Mouse (Mus musculus): Measurements from ENCODE around the gene Tk1. TPM values are rescaled to one million over a fixed set of nuclear protein-coding genes. Genes with fewer than 3 reads are reported as not detected.
"Not testable (repeated sequence)": the region's sequence is repeated elsewhere in the genome, so short reads cannot be mapped to it uniquely, and the experiment has no call there.

Tk1 gene
- polyA plus RNA-seq, 1 experiment: 1.9 TPM

DNA sequence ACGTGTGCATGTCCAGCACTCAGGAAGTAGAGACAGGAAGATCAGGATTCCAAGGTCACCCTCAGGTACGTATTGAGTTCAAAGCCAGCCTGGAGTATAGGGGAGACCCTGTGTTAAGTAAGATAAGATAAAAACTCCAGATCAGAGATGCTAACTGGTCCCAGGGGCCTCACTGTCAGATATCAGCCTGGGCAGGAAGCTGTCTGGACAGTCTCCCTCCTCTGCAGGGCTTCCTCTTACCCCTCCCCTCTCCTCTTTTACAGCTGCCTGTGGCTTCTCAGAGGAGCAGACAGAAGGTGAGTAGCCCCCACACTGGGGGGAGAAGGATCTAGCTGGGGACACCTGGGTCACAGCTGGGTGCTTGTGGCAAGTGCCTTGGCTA is 27.7 kb downstream of the Tk1 start:
- TF ChIP-seq CTCF (IDR thresholded peaks at IDR 0.05; ENCODE audit: extremely low read depth, insufficient read depth, low read length) (no peak), POLR2A (IDR thresholded peaks at IDR 0.05; ENCODE audit: extremely low read depth, insufficient read depth, low read length) (no peak)
- H3K4me3 ChIP-seq (ENCODE audit: insufficient read depth, low read length): no peak overlapping the region
- H3K27ac ChIP-seq (ENCODE audit: insufficient read depth, low read length): no peak overlapping the region
- no peaks in the 10 kb centered on the region for H3K4me1 ChIP-seq (ENCODE audit: control insufficient read depth, insufficient read depth, low read length)

DNA sequence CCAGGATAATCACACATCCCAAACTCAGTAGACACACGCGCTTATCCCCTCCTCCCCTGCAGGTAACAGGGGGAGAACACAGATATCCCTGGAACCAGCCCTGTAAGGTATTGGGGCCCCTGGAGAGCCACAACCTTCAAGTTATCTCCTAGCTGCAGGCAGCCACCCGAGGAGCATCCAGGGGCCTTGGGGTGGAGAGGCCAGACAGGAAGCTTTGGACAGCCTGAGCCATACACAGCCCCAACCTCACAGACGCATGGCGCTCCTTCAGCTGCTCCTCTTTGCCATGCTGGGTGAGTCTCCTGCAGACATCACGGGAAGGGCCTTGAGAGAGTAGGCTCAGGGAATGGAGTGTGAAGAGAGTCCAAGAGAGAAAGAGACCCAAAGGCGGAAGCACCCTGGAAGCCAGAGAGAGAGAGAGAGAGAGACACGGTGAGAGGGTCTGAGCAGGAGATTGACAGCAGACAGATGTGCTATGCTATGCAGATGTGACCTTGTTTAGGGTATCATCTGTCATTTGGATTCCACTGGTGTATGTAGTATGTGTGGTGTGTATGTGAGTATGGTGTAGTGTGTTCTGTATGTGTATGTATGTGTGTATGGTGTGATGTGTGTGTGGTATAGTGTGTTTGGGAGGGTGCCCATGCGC is 28.3 kb downstream of the Tk1 start, which contains the start of gene 6030468B19Rik:
6030468B19Rik (plus strand) TSS at position 150 of the 649 bp plus-strand sequence.
- TF ChIP-seq POLR2A (IDR thresholded peaks at IDR 0.05; ENCODE audit: extremely low read depth, insufficient read depth, low read length) (no peak), CTCF (IDR thresholded peaks at IDR 0.05; ENCODE audit: extremely low read depth, insufficient read depth, low read length) (no peak)
- Histone ChIP-seq H3K27ac (ENCODE audit: insufficient read depth, low read length) (no peak within 1 kb of the TSS), H3K4me1 (ENCODE audit: control insufficient read depth, insufficient read depth, low read length) (no peaks in the 10 kb centered on the region), H3K4me3 (ENCODE audit: insufficient read depth, low read length) (no peak within 1 kb of the TSS)

DNA sequence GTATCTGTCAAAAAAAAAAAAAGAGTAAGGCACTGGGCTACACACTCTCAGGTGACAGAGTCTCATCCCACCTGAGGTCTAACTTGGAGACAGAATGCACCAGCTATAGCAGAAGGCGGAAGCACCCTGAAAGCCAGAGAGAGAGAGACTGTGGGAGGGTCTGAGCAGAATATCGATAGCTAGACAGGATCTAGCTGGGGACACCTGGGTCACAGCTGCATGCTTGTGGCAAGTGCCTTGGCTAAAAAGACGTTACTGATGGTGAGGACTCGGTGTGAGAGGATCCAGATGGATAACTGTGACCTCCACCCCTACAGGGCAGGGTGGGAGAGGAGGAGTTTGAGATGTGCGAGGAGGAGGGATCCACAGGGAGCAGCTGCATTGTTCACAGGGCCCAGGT is 28.9 kb downstream of the Tk1 start:
- Histone ChIP-seq H3K4me1 (ENCODE audit: control insufficient read depth, insufficient read depth, low read length) (no peaks in the 10 kb centered on the region), H3K4me3 (ENCODE audit: insufficient read depth, low read length) (no peak overlapping the region), H3K27ac (ENCODE audit: insufficient read depth, low read length) (no peak overlapping the region)
- TF ChIP-seq POLR2A (IDR thresholded peaks at IDR 0.05; ENCODE audit: extremely low read depth, insufficient read depth, low read length) (no peak), CTCF (IDR thresholded peaks at IDR 0.05; ENCODE audit: extremely low read depth, insufficient read depth, low read length) (no peak)

DNA sequence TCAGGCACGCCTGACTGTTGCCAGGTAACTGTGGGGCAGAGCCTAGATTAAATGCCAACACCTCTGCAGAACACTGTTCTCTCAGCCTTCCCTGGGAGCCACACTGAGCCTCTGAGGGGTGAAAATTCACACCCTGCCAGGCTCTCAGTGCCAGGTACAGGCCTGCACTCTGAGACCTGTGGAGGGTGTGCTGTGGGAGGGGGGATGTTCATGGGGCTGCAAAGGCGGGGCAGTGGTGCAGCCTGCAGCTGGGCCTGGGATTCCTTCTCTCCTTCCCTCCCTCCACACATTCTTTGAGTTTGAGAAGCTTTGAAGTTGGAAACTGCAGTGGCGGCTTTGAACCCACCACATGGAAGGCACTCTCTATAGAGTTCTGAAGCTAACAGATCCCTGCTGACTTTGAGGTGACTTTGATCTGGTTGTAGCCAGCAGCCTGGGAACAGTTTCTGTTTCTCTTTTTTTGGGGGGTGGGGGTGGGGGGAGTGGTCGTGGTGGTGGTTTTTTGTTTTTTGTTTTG is 31.8 kb downstream of the Tk1 start:
- no peak overlapping the region for H3K27ac ChIP-seq (ENCODE audit: insufficient read depth, low read length)
- H3K4me3 ChIP-seq (ENCODE audit: insufficient read depth, low read length): no peak overlapping the region
- H3K4me1 ChIP-seq (ENCODE audit: control insufficient read depth, insufficient read depth, low read length): no peaks in the 10 kb centered on the region
- TF ChIP-seq POLR2A (IDR thresholded peaks at IDR 0.05; ENCODE audit: extremely low read depth, insufficient read depth, low read length): no peak
- TF ChIP-seq CTCF (IDR thresholded peaks at IDR 0.05; ENCODE audit: extremely low read depth, insufficient read depth, low read length): no peak

DNA sequence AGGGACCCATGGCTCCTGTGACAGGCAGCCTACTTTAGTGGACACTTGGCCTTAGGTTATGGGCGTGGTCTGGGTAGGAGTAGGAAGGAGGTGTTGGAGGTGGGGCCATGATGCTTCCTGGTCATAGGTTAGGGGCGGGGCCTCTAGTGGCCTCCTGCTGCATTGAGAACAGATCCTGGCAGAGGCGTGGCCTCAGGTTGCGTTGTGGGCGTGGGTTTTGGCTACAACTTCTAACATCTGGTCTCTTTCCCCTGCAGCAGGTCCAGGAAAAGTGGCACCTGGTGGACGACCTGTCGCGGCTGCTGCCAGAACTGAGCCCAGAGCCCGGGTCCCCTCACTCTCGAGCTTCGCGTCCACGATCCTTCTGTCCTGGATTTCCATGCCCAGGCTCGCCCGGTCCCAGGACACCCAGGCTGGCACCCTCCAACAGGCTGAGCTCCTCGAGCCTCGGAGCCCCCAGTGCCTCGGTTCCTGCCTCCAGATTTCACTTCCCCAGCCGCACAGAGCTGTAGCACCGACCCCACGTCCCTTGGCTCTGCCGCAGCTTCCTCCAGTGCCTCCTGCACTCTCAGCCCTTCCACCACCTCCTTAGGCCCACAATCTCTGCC is 33.5 kb downstream of the Tk1 start:
- TF ChIP-seq CTCF (IDR thresholded peaks at IDR 0.05; ENCODE audit: extremely low read depth, insufficient read depth, low read length): no peak
- no peak for TF ChIP-seq POLR2A (IDR thresholded peaks at IDR 0.05; ENCODE audit: extremely low read depth, insufficient read depth, low read length)
- Histone ChIP-seq H3K4me3 (ENCODE audit: insufficient read depth, low read length) (no peak overlapping the region), H3K4me1 (ENCODE audit: control insufficient read depth, insufficient read depth, low read length) (no peaks in the 10 kb centered on the region)

DNA sequence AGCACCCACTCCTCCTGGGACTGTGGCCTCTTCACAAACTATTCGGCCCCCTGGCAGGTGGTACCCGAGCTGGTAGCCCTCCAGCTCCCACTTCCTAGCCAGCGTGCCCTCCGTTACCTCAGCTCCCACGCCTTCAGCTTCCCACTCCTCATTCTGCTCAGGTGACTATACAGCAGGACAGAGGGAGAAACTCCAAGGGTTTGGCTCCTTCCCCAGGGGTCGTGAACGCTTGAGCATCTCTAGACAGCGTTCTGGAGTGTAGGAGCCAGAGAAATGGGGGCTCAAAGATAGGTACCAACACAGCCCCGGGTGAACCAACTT is 34.5 kb downstream of the Tk1 start:
- no peaks in the 10 kb centered on the region for H3K4me1 ChIP-seq (ENCODE audit: control insufficient read depth, insufficient read depth, low read length)
- no peak overlapping the region for H3K27ac ChIP-seq (ENCODE audit: insufficient read depth, low read length)
- TF ChIP-seq POLR2A (IDR thresholded peaks at IDR 0.05; ENCODE audit: extremely low read depth, insufficient read depth, low read length) (no peak), CTCF (IDR thresholded peaks at IDR 0.05; ENCODE audit: extremely low read depth, insufficient read depth, low read length) (no peak)
- H3K4me3 ChIP-seq (ENCODE audit: insufficient read depth, low read length): no peak overlapping the region

More for the DNA sequence above, 33.5 kb downstream of the Tk1 start:
- H3K27ac ChIP-seq (ENCODE audit: insufficient read depth, low read length): no peak overlapping the region

DNA sequence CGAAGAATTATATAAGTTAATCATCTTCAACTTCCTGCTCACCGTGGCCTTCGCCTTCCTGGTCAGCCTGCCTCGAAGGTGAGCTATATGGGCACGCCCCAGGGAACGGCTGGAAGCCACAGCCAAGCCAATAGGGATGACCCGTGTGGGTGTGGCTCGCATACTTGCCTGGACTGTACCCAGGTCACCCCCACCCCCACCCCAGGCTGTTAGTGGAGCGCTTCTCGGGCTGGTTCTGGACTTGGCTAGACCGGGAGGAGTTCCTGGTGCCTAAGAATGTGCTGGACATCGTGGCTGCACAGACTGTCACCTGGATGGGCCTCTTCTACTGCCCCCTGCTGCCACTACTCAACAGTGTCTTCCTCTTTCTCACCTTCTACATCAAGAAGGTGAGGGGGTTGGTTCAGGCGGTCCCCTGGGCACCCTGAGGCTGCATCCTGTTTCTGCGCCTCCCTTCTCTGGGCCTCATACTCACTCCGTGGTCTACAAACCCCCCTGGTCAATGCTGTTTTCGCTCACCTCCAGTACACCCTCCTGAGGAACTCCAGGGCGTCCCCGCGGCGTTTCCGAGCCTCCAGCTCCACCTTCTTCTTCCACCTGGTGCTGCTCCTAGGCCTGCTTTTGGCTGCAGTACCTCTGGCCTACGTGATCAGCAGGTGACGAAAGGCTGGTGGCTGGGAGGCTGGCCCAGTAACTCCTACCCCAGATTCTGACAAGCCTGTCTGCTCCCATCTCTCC is 35.0 kb downstream of the Tk1 start:
- Histone ChIP-seq H3K4me3 (ENCODE audit: insufficient read depth, low read length) (no peak overlapping the region), H3K4me1 (ENCODE audit: control insufficient read depth, insufficient read depth, low read length) (no peaks in the 10 kb centered on the region), H3K27ac (ENCODE audit: insufficient read depth, low read length) (no peak overlapping the region)
- no peak for TF ChIP-seq CTCF (IDR thresholded peaks at IDR 0.05; ENCODE audit: extremely low read depth, insufficient read depth, low read length)
- no peak for TF ChIP-seq POLR2A (IDR thresholded peaks at IDR 0.05; ENCODE audit: extremely low read depth, insufficient read depth, low read length)

DNA sequence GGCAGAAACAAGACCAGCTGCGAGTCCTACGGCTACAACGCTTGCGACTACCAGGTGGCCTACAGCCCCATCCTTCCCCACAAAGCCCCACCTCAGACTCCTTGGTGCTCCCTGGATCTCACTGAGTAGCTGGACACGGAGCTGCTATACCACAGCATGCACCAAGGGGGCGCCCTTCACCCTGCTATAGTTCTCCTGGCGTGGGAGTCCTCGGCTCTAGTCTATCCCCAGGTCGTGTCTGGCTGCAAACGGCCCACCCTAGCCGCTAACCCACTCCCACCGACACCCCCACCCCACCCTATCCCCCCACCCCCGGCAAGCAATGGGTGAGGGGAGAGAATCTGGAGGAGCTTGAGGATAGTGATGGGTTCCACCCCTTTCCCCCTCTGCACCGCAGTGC is 35.6 kb downstream of the Tk1 start:
- Histone ChIP-seq H3K4me3 (ENCODE audit: insufficient read depth, low read length) (no peak overlapping the region), H3K4me1 (ENCODE audit: control insufficient read depth, insufficient read depth, low read length) (no peaks in the 10 kb centered on the region), H3K27ac (ENCODE audit: insufficient read depth, low read length) (no peak overlapping the region)
- TF ChIP-seq POLR2A (IDR thresholded peaks at IDR 0.05; ENCODE audit: extremely low read depth, insufficient read depth, low read length) (no peak), CTCF (IDR thresholded peaks at IDR 0.05; ENCODE audit: extremely low read depth, insufficient read depth, low read length) (peak; percentile 74)

DNA sequence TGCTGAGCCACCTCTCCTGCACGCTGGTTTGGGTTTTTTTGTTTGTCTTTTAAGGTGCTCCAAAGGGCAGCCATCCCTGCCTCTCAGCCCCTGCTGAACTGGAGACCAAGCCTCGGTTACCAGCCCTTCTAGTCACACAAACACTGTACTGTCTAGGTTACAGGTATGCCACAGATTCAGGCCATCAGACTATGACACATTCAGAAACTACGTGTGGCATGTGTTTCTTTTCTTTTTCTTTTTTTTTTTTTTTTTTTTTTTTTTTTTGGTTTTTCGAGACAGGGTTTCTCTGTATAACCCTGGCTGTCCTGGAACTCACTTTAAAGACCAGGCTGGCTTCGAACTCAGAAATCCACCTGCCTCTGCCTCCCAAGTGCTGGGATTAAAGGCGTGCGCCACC is 37.4 kb downstream of the Tk1 start:
- H3K27ac ChIP-seq (ENCODE audit: insufficient read depth, low read length); H3K4me1 ChIP-seq (ENCODE audit: control insufficient read depth, insufficient read depth, low read length): not testable (repeated sequence)

DNA sequence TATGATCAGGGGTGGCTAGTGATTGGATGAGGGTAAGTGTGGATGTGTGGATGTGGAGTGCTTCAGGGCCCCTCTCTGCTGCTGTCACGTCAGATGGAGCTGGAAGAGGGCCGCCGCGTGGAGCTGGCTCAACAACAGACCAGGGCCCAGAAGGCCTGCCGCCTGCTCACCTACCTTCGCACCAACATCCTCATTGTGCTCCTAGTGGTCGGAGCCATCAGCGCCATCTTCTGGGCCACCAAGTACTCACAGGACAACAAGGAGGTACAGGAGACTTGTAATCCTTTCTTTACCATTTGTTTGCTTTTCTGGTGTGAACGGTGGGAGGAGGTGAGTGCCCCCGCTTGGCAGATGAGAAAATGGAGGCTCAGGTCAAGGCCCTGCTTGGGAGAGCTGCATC is 39.6 kb downstream of the Tk1 start:
- TF ChIP-seq POLR2A (IDR thresholded peaks at IDR 0.05; ENCODE audit: extremely low read depth, insufficient read depth, low read length): no peak
- TF ChIP-seq CTCF (IDR thresholded peaks at IDR 0.05; ENCODE audit: extremely low read depth, insufficient read depth, low read length): peak; percentile 76
- Histone ChIP-seq H3K4me1 (ENCODE audit: control insufficient read depth, insufficient read depth, low read length) (no peaks in the 10 kb centered on the region), H3K4me3 (ENCODE audit: insufficient read depth, low read length) (no peak overlapping the region), H3K27ac (ENCODE audit: insufficient read depth, low read length) (no peak overlapping the region)

More for the DNA sequence above, 37.4 kb downstream of the Tk1 start:
- H3K4me3 ChIP-seq (ENCODE audit: insufficient read depth, low read length): not testable (repeated sequence)
